Mouse (Mus musculus) frontal cortex, adult 2 months (tissue): ENCODE results near the gene Krtap19-4. TPM values are rescaled to one million over a fixed set of nuclear protein-coding genes. Genes with fewer than 3 reads are reported as not detected.

ENCODE experiments used
- DNase-seq, 2 experiments: peaks; one replicate each; pipeline ENCODE4 v3.0.0; 2022; ENCODE audit warnings: low spot score in 1 of 2; ENCODE audit errors: extremely low spot score in 1 of 2
- polyA plus RNA-seq: library from polyadenylated mRNA; depleted of rRNA; stranded (reverse); fragments of >200 nt; gene quantifications from 2 replicates; pipeline ENCODE4 v1.2.3, GENCODE M21; 2012; rRNA removed

Gene Krtap19-4
- not detected in 2 replicates for polyA plus RNA-seq

DNA sequence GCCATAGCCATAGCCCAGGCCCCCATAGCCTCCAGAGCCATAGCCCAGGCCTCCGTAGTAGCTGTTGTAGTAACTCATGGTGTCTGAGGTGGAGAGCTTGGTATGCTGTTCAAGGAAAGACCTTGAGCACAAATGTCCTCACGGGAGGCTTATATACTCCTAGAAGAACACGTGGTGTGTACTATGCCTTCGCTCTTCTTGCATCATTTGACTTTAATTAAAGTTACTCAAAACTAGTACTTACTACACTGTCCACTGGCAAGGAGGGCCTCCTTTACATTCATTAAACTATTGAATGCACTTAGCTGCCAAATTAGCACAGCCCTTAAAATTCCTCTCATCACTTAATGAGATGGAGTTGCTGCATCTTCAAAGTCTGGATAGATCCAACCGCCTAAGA lies at the start of gene Krtap19-4:
Gene Krtap19-4 (minus strand): TSS at position 101 of the 400 bp plus-strand sequence.
- no peak for DNase-seq

DNA sequence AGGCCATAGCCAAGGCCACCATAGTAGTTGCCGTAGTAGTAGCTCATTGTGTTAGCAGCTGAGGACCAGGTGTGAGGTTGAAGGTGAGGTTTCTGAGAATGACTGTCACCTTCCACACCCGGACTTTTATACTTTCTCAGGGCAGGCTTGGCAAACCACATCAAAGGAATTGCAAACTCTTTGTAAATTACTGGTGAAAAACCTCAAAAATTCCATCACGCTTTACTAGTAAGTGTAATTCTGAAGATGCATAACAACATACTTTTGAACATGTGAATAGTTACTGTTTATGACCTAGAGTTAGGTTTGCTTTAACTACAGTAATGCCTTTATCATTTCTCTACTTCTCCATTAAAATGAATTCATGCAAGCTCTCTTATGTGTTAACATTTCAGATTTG lies 47.3 kb upstream of the Krtap19-4 start, which contains the start of gene Krtap19-9b:
Gene Krtap19-9b (minus strand): TSS at position 101 of the 400 bp plus-strand sequence.
- no peak for DNase-seq

DNA sequence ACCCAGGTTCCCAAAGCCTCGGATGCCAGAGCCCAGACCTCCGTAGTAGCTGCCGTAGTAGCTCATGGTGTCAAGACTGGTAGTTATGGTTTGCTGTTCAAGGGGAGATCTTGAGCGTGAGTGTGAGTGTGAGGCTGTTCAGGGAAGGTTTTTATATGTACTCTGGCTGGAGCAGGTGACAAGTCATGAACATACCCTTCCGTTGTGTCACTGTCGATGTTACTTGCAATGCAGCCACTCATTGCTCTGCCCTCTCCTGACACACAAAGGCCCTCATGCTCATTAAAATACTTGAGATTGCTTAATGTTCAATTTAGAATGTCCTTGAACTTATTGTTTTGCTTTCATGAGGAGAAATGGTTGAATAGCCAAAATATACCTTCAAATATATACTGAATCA lies 11.5 kb upstream of the Krtap19-4 start, which contains the start of gene Krtap19-5:
Gene Krtap19-5 (minus strand): TSS at position 101 of the 400 bp plus-strand sequence.
- no peak for DNase-seq

DNA sequence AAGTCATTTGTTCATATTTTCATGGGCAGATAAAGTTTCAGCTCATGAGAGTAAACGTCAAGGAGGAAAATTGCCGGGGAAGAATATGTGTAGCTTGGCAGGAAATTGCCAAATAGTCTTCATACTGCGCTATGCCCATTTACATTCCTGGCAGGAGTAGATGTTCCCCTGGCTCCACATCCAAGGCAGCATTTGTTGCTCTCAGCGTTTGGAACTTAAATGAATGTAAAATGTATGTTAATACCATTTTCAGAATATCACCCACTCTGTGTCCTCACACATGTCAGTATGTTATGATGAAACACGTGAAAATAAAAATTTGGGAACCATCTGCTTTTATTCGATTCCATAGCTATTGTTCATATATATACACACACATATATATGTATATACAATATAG lies 2.0 kb upstream of the Krtap19-4 start:
- DNase-seq, result no peak

DNA sequence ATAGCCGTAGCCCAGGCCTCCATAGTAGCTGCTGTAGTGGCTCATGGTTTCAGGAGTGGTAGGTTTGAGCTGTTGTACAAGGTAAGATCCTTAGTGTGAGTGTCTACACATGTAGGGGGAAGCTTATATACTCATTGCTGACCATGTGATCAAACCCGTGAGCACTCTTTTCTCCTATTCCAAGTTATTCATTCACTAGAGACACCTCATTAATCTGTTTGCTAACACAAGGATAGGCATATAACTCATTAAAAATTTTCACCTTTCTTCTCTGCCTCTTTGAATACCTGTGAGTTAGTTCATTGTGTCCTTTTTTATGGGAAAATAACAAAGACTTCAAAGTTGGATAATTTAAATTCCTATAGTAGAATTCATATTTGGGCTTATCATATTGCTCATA lies 7.0 kb downstream of the Krtap19-4 start, which contains the start of gene Krtap19-3:
Gene Krtap19-3 (minus strand): TSS at position 101 of the 400 bp plus-strand sequence.
- DNase-seq, result no peak

DNA sequence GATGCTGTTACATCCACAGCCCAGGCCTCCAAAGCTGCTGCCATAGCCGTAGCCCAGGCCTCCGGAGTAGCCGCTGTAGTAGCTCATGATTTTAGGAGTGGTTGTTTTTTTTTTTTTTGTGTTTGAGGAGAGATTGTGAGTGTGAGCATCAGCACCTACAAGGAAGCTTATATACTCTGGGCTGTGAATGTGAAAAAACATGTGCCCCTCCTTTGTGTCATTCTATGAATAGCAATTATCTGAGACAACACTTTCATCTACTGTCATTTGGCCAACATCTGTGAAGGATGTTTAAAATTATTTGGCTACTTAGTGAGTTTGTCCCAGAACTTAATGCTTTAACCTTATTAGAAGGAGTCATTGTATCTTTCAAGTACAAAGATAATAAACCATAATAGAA lies 10.7 kb downstream of the Krtap19-4 start, which contains the start of gene Krtap19-2:
Gene Krtap19-2 (minus strand): TSS at position 101 of the 400 bp plus-strand sequence.
- DNase-seq, result no peak

DNA sequence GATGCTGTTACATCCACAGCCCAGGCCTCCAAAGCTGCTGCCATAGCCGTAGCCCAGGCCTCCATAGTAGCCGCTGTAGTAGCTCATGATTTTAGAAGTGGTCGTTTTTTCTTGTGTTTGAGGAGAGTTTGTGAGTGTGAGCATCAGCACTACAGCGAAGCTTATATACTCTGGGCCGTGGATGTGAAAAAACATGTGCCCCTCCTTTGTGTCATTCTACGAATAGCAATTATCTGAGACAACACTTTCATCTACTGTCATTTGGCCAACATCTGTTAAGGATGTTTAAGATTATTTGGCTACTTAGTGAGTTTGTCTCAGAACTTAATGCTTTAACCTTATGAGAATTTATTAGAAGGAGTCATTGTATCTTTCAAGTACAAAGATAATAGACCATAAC lies 15.6 kb downstream of the Krtap19-4 start, which contains the start of gene Krtap19-1:
Gene Krtap19-1 (minus strand): TSS at position 101 of the 400 bp plus-strand sequence.
- no peak for DNase-seq

DNA sequence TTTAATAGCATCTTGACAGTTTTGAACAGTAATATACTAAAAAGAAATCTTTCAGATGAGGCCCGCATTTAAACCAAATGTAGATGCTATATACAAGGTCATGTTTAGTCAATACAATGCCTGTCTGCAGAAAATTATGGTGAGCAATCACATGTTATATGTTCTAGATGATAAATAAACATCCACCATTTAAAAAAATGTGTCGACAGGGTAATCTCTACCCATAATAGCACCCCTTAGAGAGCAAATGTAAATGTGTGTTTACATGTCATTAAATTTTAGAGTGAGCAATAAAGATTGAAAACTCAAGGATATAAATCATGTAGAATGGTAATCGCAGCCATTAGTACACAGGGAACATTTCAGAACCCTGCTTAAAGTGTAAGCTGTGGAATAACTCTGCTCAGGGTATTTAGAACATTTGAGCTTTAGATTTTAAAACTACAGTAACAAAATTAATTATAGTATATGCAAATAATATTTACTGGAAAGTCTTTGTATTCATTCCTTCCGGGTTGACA lies 19.9 kb downstream of the Krtap19-4 start:
- no peak for DNase-seq

DNA sequence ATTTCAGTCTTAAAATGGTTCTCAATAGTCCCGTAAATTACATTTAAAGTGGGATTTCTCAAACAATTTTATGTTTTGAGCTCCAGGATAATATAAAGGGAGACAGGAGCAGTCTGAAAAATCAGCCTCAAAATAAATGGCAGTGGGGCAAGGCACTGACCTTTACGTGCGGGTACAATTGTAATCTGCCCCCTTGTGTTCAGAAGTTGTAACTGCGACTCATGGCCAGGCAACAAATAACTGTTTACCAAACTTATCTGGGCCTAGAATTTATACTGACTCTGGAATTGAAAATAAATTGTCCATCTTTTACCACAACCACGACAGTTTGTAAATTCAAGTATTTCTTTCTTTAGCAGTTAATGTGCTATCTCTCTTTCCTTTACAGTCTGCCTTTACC lies 33.4 kb downstream of the Krtap19-4 start:
- DNase-seq, result peak in 1 of 2 experiments; percentile 13

DNA sequence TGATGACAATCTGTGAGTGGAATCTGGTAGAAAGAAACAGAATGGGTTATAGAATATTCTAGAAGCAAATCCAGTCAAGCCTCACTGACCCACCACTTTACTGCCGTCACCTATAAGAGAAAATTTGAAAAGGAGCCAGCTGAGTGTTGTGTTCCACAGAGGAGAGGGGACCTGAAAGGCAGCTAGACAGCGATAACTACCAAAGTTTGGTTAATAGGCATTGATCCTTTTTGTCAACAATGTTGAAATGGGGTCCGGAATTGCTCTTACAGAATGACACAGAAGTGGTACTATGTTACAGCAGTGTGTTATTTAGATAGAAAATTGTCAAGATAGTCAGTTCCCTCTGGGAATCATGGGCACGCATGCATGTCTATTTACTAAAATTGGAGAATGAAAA lies 36.3 kb downstream of the Krtap19-4 start:
- no peak for DNase-seq

DNA sequence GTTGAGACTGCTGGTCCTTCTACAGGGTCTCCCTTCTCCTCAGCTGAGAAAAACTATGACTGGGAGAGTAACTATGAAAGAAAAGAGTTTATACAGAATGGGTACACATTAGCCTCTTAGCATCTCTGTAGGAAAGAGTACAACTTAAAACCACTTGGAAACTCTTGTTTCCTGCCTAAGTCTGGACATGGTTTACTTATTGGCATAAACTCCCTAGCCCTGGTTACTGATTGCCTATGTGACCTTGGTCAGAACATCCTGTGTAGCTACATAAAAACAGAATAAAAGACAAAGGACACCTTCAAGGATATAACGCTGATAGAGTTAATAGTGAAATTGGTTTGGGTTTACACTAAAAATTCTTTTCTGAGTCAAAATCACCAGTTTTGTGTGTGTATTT lies 37.5 kb downstream of the Krtap19-4 start:
- no peak for DNase-seq

Other genes with a start within 250 kb of the Krtap19-4 start
- not detected in 2 replicates for gene Krtap26-1, start 237.3 kb downstream of the Krtap19-4 start, polyA plus RNA-seq
- not detected in 2 replicates for gene Krtap27-1, start 213.4 kb downstream of the Krtap19-4 start, polyA plus RNA-seq
- not detected in 2 replicates for gene 2310061N02Rik, start 177.1 kb downstream of the Krtap19-4 start, polyA plus RNA-seq
- gene Krtap13-1, start 156.2 kb downstream of the Krtap19-4 start, polyA plus RNA-seq, result not detected in 2 replicates
- gene Krtap13, start 133.5 kb downstream of the Krtap19-4 start, polyA plus RNA-seq, result not detected in 2 replicates
- not detected in 2 replicates for gene 2310034C09Rik, start 126.2 kb downstream of the Krtap19-4 start, polyA plus RNA-seq
- not detected in 2 replicates for gene 2310057N15Rik, start 110.9 kb downstream of the Krtap19-4 start, polyA plus RNA-seq
- not detected in 2 replicates for gene Gm5965, start 107.2 kb downstream of the Krtap19-4 start, polyA plus RNA-seq
- not detected in 2 replicates for gene Gm20741, start 72.9 kb downstream of the Krtap19-4 start, polyA plus RNA-seq
- not detected in 2 replicates for gene Krtap15, start 64.9 kb downstream of the Krtap19-4 start, polyA plus RNA-seq
- gene Krtap14, start 58.9 kb downstream of the Krtap19-4 start, polyA plus RNA-seq, result not detected in 2 replicates
- gene Krtap19-1, start 15.7 kb downstream of the Krtap19-4 start, polyA plus RNA-seq, result not detected in 2 replicates
- not detected in 2 replicates for gene Krtap19-2, start 10.8 kb downstream of the Krtap19-4 start, polyA plus RNA-seq
- not detected in 2 replicates for gene Krtap19-3, start 7.1 kb downstream of the Krtap19-4 start, polyA plus RNA-seq
- not detected in 2 replicates for gene Krtap19-5, start 11.4 kb upstream of the Krtap19-4 start, polyA plus RNA-seq
- not detected in 2 replicates for gene Krtap19-9b, start 47.2 kb upstream of the Krtap19-4 start, polyA plus RNA-seq
- not detected in 2 replicates for gene Krtap16-3, start 77.8 kb upstream of the Krtap19-4 start, polyA plus RNA-seq
- not detected in 2 replicates for gene Krtap22-2, start 125.7 kb upstream of the Krtap19-4 start, polyA plus RNA-seq
- not detected in 2 replicates for gene Gm10229, start 130.2 kb upstream of the Krtap19-4 start, polyA plus RNA-seq
- gene Krtap6-1, start 146.6 kb upstream of the Krtap19-4 start, polyA plus RNA-seq, result not detected in 2 replicates
- gene Gm10228, start 156.4 kb upstream of the Krtap19-4 start, polyA plus RNA-seq, result not detected in 2 replicates
- gene Krtap6-5, start 162.8 kb upstream of the Krtap19-4 start, polyA plus RNA-seq, result not detected in 2 replicates
- gene 1110025L11Rik, start 178.9 kb upstream of the Krtap19-4 start, polyA plus RNA-seq, result not detected in 2 replicates
- gene Krtap6-3, start 198.9 kb upstream of the Krtap19-4 start, polyA plus RNA-seq, result not detected in 2 replicates